Mouse (Mus musculus): ENCODE measurements at regions not wholly inside any gene's neighbourhood (a gene's known extent, or its start where the extent isn't known, plus 50 kb on each side); places are given as distances from the start of the nearest gene placed in this dataset.

GRCm38 (mm10) chr17:35766406-35766805 is 55.1 kb upstream of the Ier3 start:
- TF ChIP-seq CTCF (IDR thresholded peaks at IDR 0.05; ENCODE audit: borderline replicate concordance, insufficient read depth, low read depth, low read length), result no peak
- no peak for TF ChIP-seq POLR2A (IDR thresholded peaks at IDR 0.05; ENCODE audit: borderline replicate concordance, insufficient read depth, low read length)

Measured in cerebellum, adult 2 months (tissue).